Mouse (Mus musculus) liver, embryonic 14.5 days (tissue): Measurements from ENCODE around the gene Olfr1368. TPM values are rescaled to one million over a fixed set of nuclear protein-coding genes. Genes with fewer than 3 reads are reported as not detected.
"Not testable (repeated sequence)": the region's sequence is repeated elsewhere in the genome, so short reads cannot be mapped to it uniquely, and the experiment has no call there.

ENCODE experiments used
- ATAC-seq: fragments of 200-750 bp; cut with Nextera tagmentation; 2 replicates; pipeline ENCODE4 v1.8.0; 2017; ENCODE audit warnings: moderate number of reproducible peaks, mild to moderate bottlenecking, moderate library complexity; ENCODE audit not compliant: insufficient read depth
- DNase-seq, 3 experiments: peaks; one replicate each; pipeline ENCODE4 v3.0.0-alpha.2; 2012 to 2013; ENCODE audit warnings: low read depth in 3 of 3, low spot score in 3 of 3
- H3K27ac ChIP-seq: fragments of 300-500 bp; sonication (generic); 2 replicates; pipeline ENCODE4 v1.5.1; 2014; ENCODE audit warnings: moderate library complexity, mild to moderate bottlenecking, control low read depth, inconsistent platforms
- H3K27me3 ChIP-seq: fragments of 300-500 bp; sonication (generic); 2 replicates; pipeline ENCODE4 v1.6.1; 2014; ENCODE audit warnings: mild to moderate bottlenecking, low read length, moderate library complexity; ENCODE audit not compliant: control insufficient read depth, insufficient read depth
- H3K36me3 ChIP-seq: fragments of 300-500 bp; sonication (generic); replicated peaks from 2 replicates; pipeline ENCODE4 v1.6.1; 2014; ENCODE audit warnings: low read depth; ENCODE audit not compliant: control insufficient read depth, insufficient read depth
- H3K4me1 ChIP-seq, 2 experiments: fragments of 200-500 bp in 1 of 2; fragments of 300-500 bp in 1 of 2; sonication (generic) in 1 of 2; replicated peaks; 2 replicates each; pipeline ENCODE4 v1.6.1; 2012 to 2014; ENCODE audit warnings: antibody characterized with exemption in 1 of 2, inconsistent platforms in 1 of 2, low read length in 1 of 2; ENCODE audit not compliant: control insufficient read depth in 2 of 2, insufficient read depth in 2 of 2
- H3K4me2 ChIP-seq: fragments of 300-500 bp; sonication (generic); 2 replicates; pipeline ENCODE4 v1.6.1; 2014; ENCODE audit warnings: low read depth, mild to moderate bottlenecking, control low read depth, moderate library complexity
- H3K4me3 ChIP-seq, 2 experiments: fragments of 200-500 bp in 1 of 2; fragments of 300-500 bp in 1 of 2; sonication (generic) in 1 of 2; 2 replicates each; pipeline ENCODE4 v1.5.1; 2012 to 2014; ENCODE audit warnings: low read depth in 2 of 2, low read length in 2 of 2, mild to moderate bottlenecking in 2 of 2, control low read depth in 1 of 2, inconsistent platforms in 1 of 2, moderate library complexity in 1 of 2; ENCODE audit not compliant: insufficient read depth in 1 of 2
- H3K9ac ChIP-seq: fragments of 300-500 bp; sonication (generic); replicated peaks from 2 replicates; pipeline ENCODE4 v1.6.1; 2014; ENCODE audit warnings: mild to moderate bottlenecking, control low read depth, moderate library complexity
- H3K9me3 ChIP-seq: fragments of 300-500 bp; sonication (generic); 2 replicates; pipeline ENCODE4 v1.6.1; 2016; ENCODE audit warnings: low read length, mixed read lengths; ENCODE audit not compliant: control insufficient read depth
- CTCF ChIP-seq: IDR thresholded peaks from 2 replicates; pipeline ENCODE4 v1.5.1; 2016; ENCODE audit warnings: antibody characterized with exemption, low read depth, control low read depth
- EP300 ChIP-seq: IDR thresholded peaks from 2 replicates; pipeline ENCODE4 v1.6.1; 2016; ENCODE audit warnings: antibody characterized with exemption, low read depth
- WGBS: fragments of 180-500 bp; shearing (Covaris S2); extraction: QIAGEN DNeasy Blood & Tissue Kit; methylation state at CpG from one replicate; pipeline ENCODE4 v1.1.7; 2014; ENCODE audit not compliant: insufficient replicate concordance; 5-methylcytosine and 5-hydroxymethylcytosine counted together
- polyA plus RNA-seq, 2 experiments: library from polyadenylated mRNA; depleted of rRNA in 1 of 2; stranded (reverse) in 1 of 2; unstranded in 1 of 2; fragments of >200 nt; fragmentation: Nextera tagmentation in 1 of 2; extraction: Ambion mirVana in 1 of 2; gene quantifications; 2 replicates each; pipeline versions ENCODE4 v1.2.1 to v1.2.3; 2012 to 2014

Gene Olfr1368
- polyA plus RNA-seq, 2 experiments, result not detected

DNA sequence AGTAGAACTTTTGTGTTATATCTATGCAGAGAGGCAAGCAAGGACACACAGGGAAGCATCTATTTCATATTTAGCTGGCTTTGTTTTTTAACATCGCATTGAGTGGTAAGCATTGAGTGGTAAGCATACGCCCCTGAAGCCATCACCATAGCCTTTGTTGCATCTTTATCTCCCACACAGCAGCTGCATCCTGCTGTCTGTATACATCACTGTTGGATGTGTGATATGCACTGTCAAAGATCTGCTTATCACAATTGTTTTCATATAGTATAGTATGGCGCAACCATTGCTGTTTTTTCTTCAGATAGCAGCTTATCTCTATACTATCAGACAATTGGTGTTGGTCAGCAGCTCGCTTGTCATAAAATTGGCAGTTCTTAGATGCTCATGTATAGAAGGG, 31.5 kb downstream of the Olfr1368 start:
- no peak overlapping the region for H3K4me2 ChIP-seq
- H3K4me1 ChIP-seq, result no peaks in the 10 kb centered on the region
- TF ChIP-seq CTCF (no peak), EP300 (peak; percentile 63)
- no peaks in the 10 kb centered on the region for H3K36me3 ChIP-seq
- no peak for DNase-seq
- H3K9ac ChIP-seq, result no peak overlapping the region
- no peak overlapping the region for H3K27ac ChIP-seq
- 20% methylated on average over 4 of the region's 4 CpGs for WGBS
- peak; percentile 70 for ATAC-seq
- H3K4me3 ChIP-seq, result no peak overlapping the region
- no peaks in the 10 kb centered on the region for H3K9me3 ChIP-seq
- no peaks in the 10 kb centered on the region for H3K27me3 ChIP-seq

DNA sequence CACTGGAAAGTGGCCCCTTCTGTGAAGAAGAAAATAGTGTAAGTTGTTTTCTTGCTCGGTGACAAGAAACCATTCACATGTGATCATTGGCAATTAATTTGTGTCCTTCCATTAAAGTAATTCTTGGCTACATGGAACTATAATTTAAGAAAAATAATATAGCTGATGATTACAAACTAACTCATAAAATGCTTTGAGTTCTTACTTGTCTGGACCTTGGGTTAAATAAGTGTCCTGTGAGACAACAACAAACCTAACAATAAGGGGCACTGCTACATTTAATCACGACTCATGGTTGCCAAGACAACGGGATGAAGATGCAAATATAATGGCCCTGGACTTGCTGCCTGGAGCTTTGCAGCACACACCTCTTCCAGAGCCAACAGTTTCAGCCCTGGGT, 34.5 kb downstream of the Olfr1368 start, which contains the start of gene Olfr1369-ps1:
TSS of gene Olfr1369-ps1 (plus strand) at position 301 of the 400 bp plus-strand sequence.
- not testable (repeated sequence) for H3K27ac ChIP-seq, H3K4me3 ChIP-seq, H3K27me3 ChIP-seq, ATAC-seq, H3K4me1 ChIP-seq, H3K9ac ChIP-seq, H3K9me3 ChIP-seq, DNase-seq, H3K4me2 ChIP-seq, H3K36me3 ChIP-seq
- 61% methylated on average over 3 of the region's 3 CpGs for WGBS

DNA sequence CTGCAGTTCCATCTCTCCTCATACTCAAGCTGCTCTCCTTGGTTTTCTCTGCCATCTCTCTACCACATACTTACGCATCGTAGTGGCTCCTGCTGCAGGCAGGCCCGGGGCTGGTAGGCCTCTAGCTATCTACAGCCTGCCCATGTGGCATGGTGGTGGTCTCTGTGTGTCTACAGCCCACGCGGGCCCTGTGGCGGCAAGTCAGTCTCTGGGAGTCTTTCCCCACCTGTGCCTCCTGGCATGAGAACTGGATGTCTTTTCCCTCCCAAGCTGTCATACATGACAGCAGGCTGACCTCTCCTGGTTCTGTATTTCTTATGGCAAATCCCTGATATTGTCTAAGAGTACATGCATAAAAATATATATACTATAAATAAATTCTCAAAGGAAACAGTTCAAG, 35.2 kb downstream of the Olfr1368 start:
- Histone ChIP-seq H3K4me3 (no peak overlapping the region), H3K9me3 (no peaks in the 10 kb centered on the region), H3K27ac (no peak overlapping the region), H3K36me3 (no peaks in the 10 kb centered on the region), H3K4me2 (no peak overlapping the region), H3K27me3 (no peaks in the 10 kb centered on the region), H3K9ac (no peak overlapping the region), H3K4me1 (no peaks in the 10 kb centered on the region)
- WGBS, result 73% methylated on average over 6 of the region's 6 CpGs
- no peak for DNase-seq
- no peak for TF ChIP-seq EP300
- TF ChIP-seq CTCF, result no peak
- ATAC-seq, result no peak

DNA sequence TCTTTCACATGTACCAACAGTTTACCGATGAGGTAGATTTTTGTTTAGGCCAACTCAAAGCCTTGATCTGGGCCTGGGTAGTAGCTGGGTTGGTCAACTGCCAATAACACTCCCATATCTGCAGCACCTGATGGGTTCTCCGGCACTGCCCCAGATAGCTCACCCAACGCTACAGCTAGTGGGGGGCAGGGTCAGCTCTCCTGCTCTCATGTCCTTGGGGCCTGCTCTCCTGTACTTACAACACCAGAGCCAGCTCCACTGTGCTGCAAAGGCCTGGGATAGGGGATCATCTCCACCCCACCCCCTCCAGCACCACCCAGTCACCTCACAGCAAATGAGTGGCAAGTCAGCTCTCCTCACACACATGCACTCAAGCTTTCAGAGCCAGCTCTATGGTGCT, 35.9 kb downstream of the Olfr1368 start:
- Histone ChIP-seq H3K4me1 (no peaks in the 10 kb centered on the region), H3K9me3 (no peaks in the 10 kb centered on the region), H3K27me3 (no peaks in the 10 kb centered on the region), H3K4me2 (no peak overlapping the region), H3K9ac (no peak overlapping the region), H3K27ac (no peak overlapping the region), H3K36me3 (no peaks in the 10 kb centered on the region), H3K4me3 (no peak overlapping the region)
- 69% methylated on average over 3 of the region's 3 CpGs for WGBS
- ATAC-seq, result no peak
- DNase-seq, result no peak
- TF ChIP-seq CTCF (no peak), EP300 (no peak)

Other genes starting within 250 kb of the Olfr1368 start
- gene Olfr1370, start 70.9 kb downstream of the Olfr1368 start, polyA plus RNA-seq (2012; rRNA removed), result not detected in 2 replicates
- gene Olfr1370, start 70.9 kb downstream of the Olfr1368 start, polyA plus RNA-seq (2014; fragmentation: Nextera tagmentation; extraction: Ambion mirVana), result not detected in 2 replicates
- not detected in 2 replicates for gene Olfr1369-ps1, start 34.4 kb downstream of the Olfr1368 start, polyA plus RNA-seq (2012; rRNA removed)
- 0.03 TPM in 1 of 2 replicates, not detected in the other for gene Olfr1369-ps1, start 34.4 kb downstream of the Olfr1368 start, polyA plus RNA-seq (2014; fragmentation: Nextera tagmentation; extraction: Ambion mirVana)
- gene Olfr263, start 16.2 kb downstream of the Olfr1368 start, polyA plus RNA-seq (2012; rRNA removed), result not detected in 2 replicates
- gene Olfr263, start 16.2 kb downstream of the Olfr1368 start, polyA plus RNA-seq (2014; fragmentation: Nextera tagmentation; extraction: Ambion mirVana), result not detected in 2 replicates
- 28.0 and 36.9 TPM in 2 replicates for gene Trim27, start 33.6 kb upstream of the Olfr1368 start, polyA plus RNA-seq (2012; rRNA removed)
- gene Trim27, start 33.6 kb upstream of the Olfr1368 start, polyA plus RNA-seq (2014; fragmentation: Nextera tagmentation; extraction: Ambion mirVana), result 50.9 and 56.1 TPM in 2 replicates
- gene Gpx5, start 146.9 kb upstream of the Olfr1368 start, polyA plus RNA-seq (2012; rRNA removed), result not detected in 2 replicates
- gene Gpx5, start 146.9 kb upstream of the Olfr1368 start, polyA plus RNA-seq (2014; fragmentation: Nextera tagmentation; extraction: Ambion mirVana), result not detected in 2 replicates
- gene Gpx6, start 166.3 kb upstream of the Olfr1368 start, polyA plus RNA-seq (2012; rRNA removed), result 0.02 TPM in 1 of 2 replicates, not detected in the other
- gene Gpx6, start 166.3 kb upstream of the Olfr1368 start, polyA plus RNA-seq (2014; fragmentation: Nextera tagmentation; extraction: Ambion mirVana), result not detected in 2 replicates
- gene Olfr1367, start 201.0 kb upstream of the Olfr1368 start, polyA plus RNA-seq (2012; rRNA removed), result not detected in 2 replicates
- not detected in 2 replicates for gene Olfr1367, start 201.0 kb upstream of the Olfr1368 start, polyA plus RNA-seq (2014; fragmentation: Nextera tagmentation; extraction: Ambion mirVana)
- 1.2 and 2.5 TPM in 2 replicates for gene Zscan12, start 217.0 kb upstream of the Olfr1368 start, polyA plus RNA-seq (2012; rRNA removed)
- gene Zscan12, start 217.0 kb upstream of the Olfr1368 start, polyA plus RNA-seq (2014; fragmentation: Nextera tagmentation; extraction: Ambion mirVana), result 2.9 and 4.0 TPM in 2 replicates